Mouse (Mus musculus) kidney, embryonic 14.5 days (tissue): Measurements from ENCODE around the gene Man1a. TPM values are rescaled to one million over a fixed set of nuclear protein-coding genes. Genes with fewer than 3 reads are reported as not detected.

ENCODE experiments used
- ATAC-seq: fragments of 200-750 bp; cut with Nextera tagmentation; 2 replicates; pipeline ENCODE4 v1.8.0; 2017; ENCODE audit warnings: moderate number of reproducible peaks, mild to moderate bottlenecking, moderate TSS enrichment, moderate library complexity; ENCODE audit not compliant: low FRiP score, low TSS enrichment
- H3K27ac ChIP-seq: fragments of 300-500 bp; sonication (generic); 2 replicates; pipeline ENCODE4 v1.5.1; 2014; ENCODE audit warnings: low read depth, mild to moderate bottlenecking, low read length, moderate library complexity, mixed read lengths
- H3K27me3 ChIP-seq: fragments of 300-500 bp; sonication (generic); 2 replicates; pipeline ENCODE4 v1.6.1; 2014; ENCODE audit warnings: mild to moderate bottlenecking, low read length; ENCODE audit not compliant: control insufficient read depth, insufficient read depth
- H3K36me3 ChIP-seq: fragments of 300-500 bp; sonication (generic); 2 replicates; pipeline ENCODE4 v1.6.1; 2014; ENCODE audit warnings: low read length, mixed read lengths; ENCODE audit not compliant: control insufficient read depth, insufficient read depth
- H3K4me1 ChIP-seq: fragments of 300-500 bp; sonication (generic); 2 replicates; pipeline ENCODE4 v1.6.1; 2014; ENCODE audit warnings: low read length, mixed read lengths; ENCODE audit not compliant: control insufficient read depth, insufficient read depth
- H3K4me2 ChIP-seq: fragments of 300-500 bp; sonication (generic); replicated peaks from 2 replicates; pipeline ENCODE4 v1.6.1; 2014; ENCODE audit warnings: low read depth, mild to moderate bottlenecking, low read length
- H3K4me3 ChIP-seq: fragments of 300-500 bp; sonication (generic); 2 replicates; pipeline ENCODE4 v1.5.1; 2014; ENCODE audit warnings: mild to moderate bottlenecking, low read length
- H3K9ac ChIP-seq: fragments of 300-500 bp; sonication (generic); 2 replicates; pipeline ENCODE4 v1.6.1; 2014; ENCODE audit warnings: low read depth, mild to moderate bottlenecking, low read length, moderate library complexity
- H3K9me3 ChIP-seq: fragments of 300-500 bp; sonication (generic); 2 replicates; pipeline ENCODE4 v1.6.1; 2016; ENCODE audit warnings: low read length; ENCODE audit not compliant: control insufficient read depth
- WGBS: fragments of 180-500 bp; shearing (Covaris S2); extraction: QIAGEN DNeasy Blood & Tissue Kit; methylation state at CpG from one replicate; pipeline ENCODE4 v1.1.7; 2014; 5-methylcytosine and 5-hydroxymethylcytosine counted together
- polyA plus RNA-seq: library from polyadenylated mRNA; unstranded; fragments of >200 nt; fragmentation: Nextera tagmentation; extraction: Ambion mirVana; gene quantifications from 2 replicates; pipeline ENCODE4 v1.2.1, GENCODE M21; 2014

The Man1a gene
- polyA plus RNA-seq, 1 experiment from 2014 or later, result 13.9 TPM

DNA sequence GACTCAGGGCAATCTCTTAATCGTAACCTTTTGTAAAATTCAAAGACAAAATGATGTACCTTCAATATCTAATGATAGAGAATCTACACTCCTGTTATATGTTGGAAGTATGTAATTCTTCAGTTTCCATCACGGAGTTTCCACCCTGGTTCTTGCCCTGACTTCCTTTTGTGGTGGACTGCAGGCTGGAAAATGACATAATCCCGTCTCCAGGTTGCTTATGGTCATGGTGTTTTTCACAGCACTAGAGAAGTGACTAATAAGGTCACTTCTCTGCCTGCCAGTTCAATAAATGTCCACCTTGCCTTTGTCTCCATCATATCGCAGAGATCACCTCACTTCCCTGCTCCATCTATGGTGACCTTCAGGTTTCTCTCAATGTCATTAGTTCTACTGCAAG, 22.2 kb downstream of the Man1a start:
- Histone ChIP-seq H3K4me2 (no peak overlapping the region), H3K36me3 (no peaks in the 10 kb centered on the region), H3K9me3 (no peaks in the 10 kb centered on the region), H3K9ac (no peak overlapping the region), H3K27ac (no peak overlapping the region), H3K27me3 (no peaks in the 10 kb centered on the region), H3K4me1 (no peaks in the 10 kb centered on the region), H3K4me3 (no peak overlapping the region)
- ATAC-seq, result no peak
- WGBS, result 88% methylated on average over 4 of the region's 4 CpGs

DNA sequence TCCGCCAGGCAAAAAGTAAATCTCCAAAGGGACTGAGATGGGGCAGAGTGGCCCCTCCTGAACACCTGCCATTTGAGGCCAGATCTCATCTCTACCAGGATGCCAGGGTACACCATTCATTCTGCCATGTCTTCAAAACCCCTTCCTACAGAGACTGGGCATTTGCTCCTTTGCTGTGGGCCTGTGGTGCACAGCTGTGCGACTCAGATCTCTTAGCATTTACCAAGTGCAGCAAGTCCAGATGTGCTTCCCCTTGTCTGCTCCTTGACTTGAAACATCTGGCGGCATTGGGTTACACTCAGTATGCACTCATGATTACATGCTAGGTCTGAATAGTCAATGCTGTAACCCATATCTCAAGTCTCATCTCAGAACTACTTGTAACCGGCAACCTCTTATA, 28.5 kb downstream of the Man1a start:
- H3K27ac ChIP-seq, result no peak overlapping the region
- H3K9me3 ChIP-seq, result no peaks in the 10 kb centered on the region
- no peak overlapping the region for H3K4me3 ChIP-seq
- H3K27me3 ChIP-seq, result no peaks in the 10 kb centered on the region
- ATAC-seq, result no peak
- H3K9ac ChIP-seq, result no peak overlapping the region
- 72% methylated on average over 4 of the region's 4 CpGs for WGBS
- H3K4me1 ChIP-seq, result no peaks in the 10 kb centered on the region
- no peak overlapping the region for H3K4me2 ChIP-seq
- no peaks in the 10 kb centered on the region for H3K36me3 ChIP-seq

DNA sequence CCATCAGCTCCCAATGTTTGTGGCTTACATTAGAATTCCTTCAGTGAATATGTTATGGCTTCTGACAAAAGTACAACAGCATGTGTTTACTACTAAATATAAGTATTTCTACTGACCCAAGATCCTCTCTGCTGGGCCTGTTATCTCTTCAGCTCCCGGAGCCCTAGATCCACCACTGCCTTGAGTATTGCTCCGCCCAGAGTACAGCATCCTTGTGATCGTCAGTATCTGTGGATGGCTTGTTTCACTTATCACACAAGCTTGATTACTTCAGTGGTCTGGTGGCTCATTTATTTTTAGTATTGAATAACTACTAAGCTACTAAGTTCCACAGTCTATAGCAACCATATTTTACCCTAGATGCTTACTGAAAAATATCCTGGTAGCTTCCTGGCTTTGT, 33.1 kb downstream of the Man1a start:
- no peak overlapping the region for H3K4me2 ChIP-seq
- ATAC-seq, result no peak
- 90% methylated on average over 3 of the region's 3 CpGs for WGBS

DNA sequence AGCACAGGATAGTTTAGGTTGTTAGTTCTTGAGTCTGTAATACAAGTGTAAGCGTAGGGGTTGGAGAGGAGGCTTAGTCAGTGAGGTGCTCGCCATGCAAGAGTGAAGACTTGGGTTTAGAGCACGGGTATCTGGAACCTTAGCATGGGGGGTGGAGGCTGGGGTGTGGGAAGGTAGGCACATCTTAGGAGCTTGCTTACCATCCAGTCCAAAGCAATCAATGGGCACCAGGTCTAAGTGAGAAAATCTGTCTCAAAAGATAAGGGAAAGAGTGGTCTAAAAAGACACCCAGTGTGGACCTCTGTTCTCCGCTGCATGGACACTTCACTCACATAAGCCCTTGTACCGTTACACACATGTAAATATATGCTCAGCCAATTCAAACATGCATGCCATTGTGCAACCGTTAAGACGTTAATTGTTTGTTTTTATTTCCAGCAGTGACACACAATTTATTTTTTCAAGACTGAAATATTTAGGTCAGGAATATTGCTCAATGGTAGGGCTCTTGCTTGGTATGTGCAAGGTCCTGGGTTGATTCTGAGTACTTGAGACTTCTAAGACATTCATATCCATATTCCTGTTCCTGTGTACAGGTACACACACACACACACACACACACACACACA, 34.1 kb downstream of the Man1a start:
- no peaks in the 10 kb centered on the region for H3K36me3 ChIP-seq
- H3K4me1 ChIP-seq, result no peaks in the 10 kb centered on the region
- H3K27ac ChIP-seq, result no peak overlapping the region
- no peaks in the 10 kb centered on the region for H3K27me3 ChIP-seq
- ATAC-seq, result no peak
- no peak overlapping the region for H3K9ac ChIP-seq
- no peak overlapping the region for H3K4me2 ChIP-seq
- 90% methylated on average over 7 of the region's 7 CpGs for WGBS
- no peak overlapping the region for H3K4me3 ChIP-seq
- H3K9me3 ChIP-seq, result no peaks in the 10 kb centered on the region

More for the DNA sequence above, 33.1 kb downstream of the Man1a start:
- no peaks in the 10 kb centered on the region for H3K4me1 ChIP-seq
- no peak overlapping the region for H3K9ac ChIP-seq
- H3K36me3 ChIP-seq, result no peaks in the 10 kb centered on the region
- H3K9me3 ChIP-seq, result no peaks in the 10 kb centered on the region
- no peak overlapping the region for H3K4me3 ChIP-seq
- H3K27ac ChIP-seq, result no peak overlapping the region
- H3K27me3 ChIP-seq, result no peaks in the 10 kb centered on the region

DNA sequence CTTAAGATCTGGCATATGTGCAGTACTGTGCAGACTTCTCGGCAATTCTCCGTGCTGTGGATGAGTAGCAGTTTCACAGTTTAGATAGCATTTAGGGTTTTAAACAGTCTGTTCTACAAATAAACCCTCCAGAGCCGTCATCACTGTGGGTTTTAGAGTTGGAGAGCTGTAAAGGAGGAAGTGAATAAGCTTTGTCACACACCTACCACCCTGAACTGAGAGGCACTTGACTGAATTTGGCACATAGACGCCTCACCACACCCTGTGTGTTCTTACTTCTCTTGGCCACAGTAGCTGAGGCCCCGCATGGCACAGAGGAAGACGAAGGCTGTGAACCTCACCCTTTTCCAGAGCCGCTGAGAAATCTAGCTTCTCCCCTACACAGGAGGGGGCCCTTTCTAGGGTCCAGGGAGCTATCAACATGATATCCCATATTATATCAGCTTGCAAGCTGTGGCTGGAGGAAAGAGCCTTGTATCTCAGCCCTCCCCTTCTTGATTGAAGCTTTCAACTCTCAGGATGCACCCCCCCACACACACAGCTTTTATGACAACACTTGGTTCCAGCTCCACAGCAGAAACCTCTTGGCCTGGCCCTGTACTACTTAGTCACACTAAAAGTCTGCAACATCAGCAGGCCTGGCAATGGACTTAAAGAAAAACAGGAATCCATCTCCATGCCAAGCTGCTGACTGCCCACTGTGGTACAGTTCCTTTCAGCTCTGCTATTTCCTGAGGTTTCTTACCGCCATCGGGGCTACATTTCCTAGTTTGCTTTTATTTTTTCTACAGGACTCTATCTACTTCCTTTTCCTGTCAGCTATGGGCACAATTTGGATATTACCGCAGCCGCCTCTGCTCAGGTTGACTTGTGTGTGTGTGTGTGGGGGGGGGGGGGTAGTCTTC, 35.9 kb downstream of the Man1a start:
- Histone ChIP-seq H3K9me3 (no peaks in the 10 kb centered on the region), H3K27ac (no peak overlapping the region), H3K9ac (no peak overlapping the region), H3K4me1 (no peaks in the 10 kb centered on the region), H3K27me3 (no peaks in the 10 kb centered on the region), H3K4me2 (no peak overlapping the region), H3K4me3 (no peak overlapping the region), H3K36me3 (no peaks in the 10 kb centered on the region)
- ATAC-seq, result no peak
- 78% methylated on average over 11 of the region's 11 CpGs for WGBS

DNA sequence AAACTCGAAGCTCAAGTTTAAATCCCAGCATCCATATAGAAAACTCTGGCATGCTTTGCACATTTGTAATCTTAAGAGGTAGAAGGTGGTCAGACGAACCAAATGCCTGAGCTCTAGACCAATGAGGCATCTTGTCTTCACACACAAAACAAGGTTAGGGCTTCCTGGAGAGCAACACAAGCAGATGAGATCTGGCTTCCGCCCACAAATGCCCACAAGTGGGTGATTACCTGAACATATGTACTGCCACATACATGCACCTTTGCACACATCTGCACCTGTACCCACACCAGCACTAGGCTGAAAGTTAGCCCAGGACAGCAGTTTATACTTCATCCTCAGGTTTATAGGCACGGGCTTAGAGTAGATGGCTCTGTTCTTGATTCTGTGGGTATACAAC, 36.7 kb downstream of the Man1a start:
- 90% methylated on average over 4 of the region's 4 CpGs for WGBS

DNA sequence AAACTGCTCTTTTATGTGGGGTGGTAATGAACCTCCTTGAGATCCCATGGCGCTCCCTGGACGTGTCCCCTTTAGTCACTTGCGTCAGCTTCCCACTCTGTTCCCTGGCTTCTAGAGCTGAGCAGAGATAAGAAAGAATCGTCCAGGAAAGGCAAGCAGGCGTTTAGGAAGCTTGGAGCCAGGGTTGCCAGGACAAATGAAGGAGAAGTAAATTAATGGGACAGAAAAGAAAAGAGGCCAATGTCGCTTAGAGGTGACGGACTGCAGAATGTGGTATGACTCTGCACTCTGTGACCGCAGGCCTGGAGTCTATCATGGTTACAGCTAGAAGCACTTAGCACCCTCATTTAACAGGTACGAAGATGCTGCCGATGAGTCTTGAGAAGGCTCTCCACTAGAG, 37.7 kb downstream of the Man1a start:
- Histone ChIP-seq H3K4me3 (no peak overlapping the region), H3K4me1 (no peaks in the 10 kb centered on the region), H3K27ac (no peak overlapping the region), H3K9ac (no peak overlapping the region), H3K36me3 (no peaks in the 10 kb centered on the region), H3K9me3 (no peaks in the 10 kb centered on the region), H3K4me2 (no peak overlapping the region), H3K27me3 (no peaks in the 10 kb centered on the region)
- 76% methylated on average over 10 of the region's 10 CpGs for WGBS
- ATAC-seq, result no peak

More for the DNA sequence above, 36.7 kb downstream of the Man1a start:
- no peak overlapping the region for H3K9ac ChIP-seq
- no peaks in the 10 kb centered on the region for H3K36me3 ChIP-seq
- H3K27me3 ChIP-seq, result no peaks in the 10 kb centered on the region
- ATAC-seq, result no peak
- H3K4me2 ChIP-seq, result no peak overlapping the region
- H3K4me3 ChIP-seq, result no peak overlapping the region
- no peaks in the 10 kb centered on the region for H3K9me3 ChIP-seq
- H3K27ac ChIP-seq, result no peak overlapping the region
- H3K4me1 ChIP-seq, result no peaks in the 10 kb centered on the region

DNA sequence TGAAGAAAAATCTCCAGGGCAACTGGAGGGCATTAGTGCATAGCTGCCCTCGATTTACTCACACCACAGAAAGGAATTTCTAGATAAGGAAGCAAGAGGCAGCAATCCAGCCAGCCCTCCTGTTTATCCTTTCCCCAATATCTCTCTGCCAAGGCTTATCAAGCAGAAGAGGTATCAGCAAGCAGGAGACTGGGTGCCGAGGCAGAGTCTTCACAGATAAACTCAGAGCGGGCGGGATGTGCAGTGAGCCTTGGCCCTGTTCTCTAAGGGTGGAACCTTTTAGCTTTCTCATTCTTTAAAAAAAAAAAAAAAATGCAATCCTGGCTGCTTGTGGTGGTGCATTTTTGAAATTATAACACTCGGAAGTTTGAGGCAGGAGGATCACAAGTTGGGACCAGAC, 38.2 kb downstream of the Man1a start:
- 83% methylated on average over 5 of the region's 5 CpGs for WGBS
- H3K27me3 ChIP-seq, result no peaks in the 10 kb centered on the region
- H3K9me3 ChIP-seq, result no peaks in the 10 kb centered on the region
- H3K27ac ChIP-seq, result no peak overlapping the region
- no peaks in the 10 kb centered on the region for H3K36me3 ChIP-seq
- H3K9ac ChIP-seq, result no peak overlapping the region
- no peak overlapping the region for H3K4me3 ChIP-seq
- H3K4me2 ChIP-seq, result no peak overlapping the region
- ATAC-seq, result no peak
- no peaks in the 10 kb centered on the region for H3K4me1 ChIP-seq

DNA sequence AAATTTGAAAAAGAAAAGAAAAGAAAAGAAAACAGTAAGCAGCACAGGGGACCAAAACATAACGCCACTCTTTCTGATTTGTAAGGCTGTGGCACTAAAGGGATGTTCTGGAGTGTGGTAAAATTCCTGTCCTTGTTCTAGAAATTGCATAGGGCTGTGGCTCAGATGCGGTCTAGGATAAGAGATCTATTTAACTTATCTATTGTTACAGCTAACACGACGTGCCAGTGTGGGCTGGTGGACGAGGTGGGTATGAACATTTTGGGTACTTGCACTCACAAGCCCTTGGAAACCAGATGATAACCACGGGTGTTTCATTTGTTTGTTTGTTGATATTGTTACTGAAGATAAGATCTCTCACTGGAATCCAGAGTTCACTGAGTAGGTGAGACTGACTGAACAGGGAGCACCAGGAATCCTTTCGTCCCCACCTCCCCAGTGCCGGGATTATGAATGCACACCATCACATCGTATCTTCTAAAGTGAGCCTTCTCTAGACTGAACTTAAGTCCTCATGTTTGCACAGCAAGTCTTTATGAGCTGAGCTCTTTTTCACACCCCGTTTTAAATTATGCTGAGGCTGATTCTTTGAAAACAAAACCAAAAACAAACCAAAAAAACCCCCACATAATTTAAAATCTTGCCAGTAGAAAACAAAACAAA, 38.9 kb downstream of the Man1a start:
- no peaks in the 10 kb centered on the region for H3K36me3 ChIP-seq
- WGBS, result 87% methylated on average over 10 of the region's 10 CpGs
- H3K4me2 ChIP-seq, result no peak overlapping the region
- no peaks in the 10 kb centered on the region for H3K9me3 ChIP-seq
- ATAC-seq, result no peak
- H3K4me1 ChIP-seq, result no peaks in the 10 kb centered on the region
- H3K27ac ChIP-seq, result no peak overlapping the region
- no peaks in the 10 kb centered on the region for H3K27me3 ChIP-seq
- H3K9ac ChIP-seq, result no peak overlapping the region
- no peak overlapping the region for H3K4me3 ChIP-seq
